Mouse (Mus musculus): ENCODE measurements around the gene Gdi1.
"Not testable (repeated sequence)": the region's sequence is repeated elsewhere in the genome, so short reads cannot be mapped to it uniquely, and the experiment has no call there.

The Gdi1 gene

DNA sequence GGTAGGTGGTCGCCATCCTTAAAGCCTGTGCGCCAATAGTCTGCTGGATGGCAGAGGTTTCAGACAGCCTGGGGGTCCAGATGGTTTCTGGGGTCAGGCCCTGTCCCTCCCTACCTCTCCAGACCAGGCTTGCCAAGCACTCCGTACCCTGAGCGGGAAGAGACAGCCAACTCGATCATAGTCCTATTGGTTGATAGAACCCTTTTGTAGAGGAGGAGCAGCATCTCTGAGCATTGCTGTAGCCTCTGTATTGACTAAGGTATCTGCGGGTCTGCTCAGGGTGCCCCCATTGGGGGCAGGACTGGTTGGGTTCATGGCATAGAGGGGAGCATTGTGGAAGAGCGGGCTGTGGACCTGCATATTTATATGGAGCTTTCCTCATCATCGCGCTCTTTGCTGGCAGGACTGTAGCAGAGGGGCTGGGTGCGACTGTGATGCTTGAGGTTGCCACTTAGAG lies 24.4 kb downstream of the Gdi1 start:
- no peak for DNase-seq (ENCODE audit: low spot score)

DNA sequence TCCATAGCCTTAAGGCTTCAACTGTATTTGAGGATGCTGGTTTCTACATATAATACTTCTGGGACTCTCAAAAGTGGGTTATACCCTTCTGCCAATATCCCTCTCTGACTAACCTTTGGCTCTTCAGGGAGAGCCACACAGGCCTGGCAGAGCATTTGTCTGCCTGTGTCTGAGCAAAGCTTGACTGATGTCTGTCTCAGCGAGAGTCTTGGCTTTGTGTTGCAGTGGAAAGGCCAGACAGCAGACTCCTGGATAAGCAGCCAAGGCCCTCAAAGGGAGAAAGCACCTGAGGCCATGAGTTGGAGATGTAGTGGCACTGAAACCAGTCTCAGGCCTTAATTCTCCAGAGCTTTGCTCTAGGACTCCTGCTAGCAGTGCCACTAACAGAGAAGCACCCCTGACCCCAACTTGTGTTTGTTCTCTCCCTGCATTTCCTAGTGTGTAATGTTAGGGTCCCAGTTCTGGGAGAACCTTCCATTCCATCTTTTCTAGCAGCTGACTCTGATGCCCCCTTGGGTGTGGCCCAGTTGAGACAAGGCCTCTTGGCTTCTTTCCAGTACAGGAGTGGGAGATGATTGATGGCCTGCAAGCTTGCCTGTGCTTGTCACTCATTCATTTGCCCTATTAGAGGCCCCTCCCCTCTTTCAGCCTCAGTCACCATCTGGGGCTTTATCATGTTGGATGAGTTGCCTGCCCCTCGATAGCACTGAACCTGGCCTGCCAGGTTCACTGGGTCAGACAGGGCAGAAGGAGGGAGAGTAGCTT lies 25.6 kb downstream of the Gdi1 start:
- no peak for DNase-seq (ENCODE audit: low spot score)

DNA sequence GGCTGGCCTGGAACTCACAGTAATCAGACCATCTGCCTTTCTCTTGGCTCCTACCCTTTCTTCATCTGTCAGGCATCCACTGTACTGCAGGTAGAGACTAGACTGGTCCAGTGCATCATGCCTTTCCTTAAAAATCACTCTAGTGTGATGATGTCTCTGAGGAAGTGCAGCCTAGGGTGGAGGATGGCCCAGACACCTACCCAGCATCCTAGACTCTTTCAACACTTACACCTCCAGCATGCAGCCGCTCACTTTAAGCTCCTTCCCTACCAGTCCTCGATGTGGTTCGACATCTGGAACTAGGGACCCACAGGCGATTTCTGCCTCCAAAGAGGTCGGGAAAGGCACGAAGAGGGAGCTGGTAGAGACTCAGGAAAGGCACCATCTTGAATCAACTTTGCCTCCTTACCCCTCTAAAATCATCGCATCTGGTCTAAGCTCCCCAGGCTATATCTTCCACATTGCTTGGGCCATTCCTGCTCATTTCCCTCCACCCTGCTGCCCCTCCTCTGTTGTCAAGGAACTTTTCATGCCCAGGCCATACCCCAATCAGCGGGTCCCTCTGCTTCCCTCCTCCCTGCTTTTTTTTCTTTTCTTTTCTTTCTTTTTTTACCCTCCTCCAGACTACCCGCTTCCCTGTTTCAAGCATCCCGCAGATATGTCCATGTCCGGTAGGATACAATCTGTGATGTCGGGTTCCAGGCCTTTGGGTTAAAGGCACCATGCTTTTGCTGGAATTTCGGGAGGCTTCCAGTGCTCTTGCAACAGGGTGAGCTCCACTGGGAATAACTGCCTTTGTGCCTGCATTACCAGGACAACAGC lies 48.1 kb downstream of the Gdi1 start:
- no peak for DNase-seq (ENCODE audit: low spot score)

DNA sequence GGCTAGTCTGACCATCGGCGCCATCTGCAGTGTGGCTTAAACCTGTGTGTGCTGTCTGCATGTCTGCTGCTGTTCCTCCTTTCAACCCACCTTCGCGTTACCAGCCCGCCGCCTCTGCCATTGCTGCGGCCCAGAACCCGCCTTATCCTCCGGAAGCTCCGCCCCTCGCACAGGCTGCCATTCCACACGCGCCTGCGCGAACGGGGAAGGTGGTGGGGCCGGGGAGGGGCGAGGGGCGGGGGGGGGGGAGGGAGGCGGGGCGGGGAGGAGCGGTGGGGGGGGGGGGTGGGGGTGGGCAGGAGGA lies 48.6 kb downstream of the Gdi1 start, which contains the start of gene Lage3:
TSS of gene Lage3 (minus strand) at position 152 of the 304 bp plus-strand sequence.
- DNase-seq (ENCODE audit: low spot score), result peak; percentile 84

DNA sequence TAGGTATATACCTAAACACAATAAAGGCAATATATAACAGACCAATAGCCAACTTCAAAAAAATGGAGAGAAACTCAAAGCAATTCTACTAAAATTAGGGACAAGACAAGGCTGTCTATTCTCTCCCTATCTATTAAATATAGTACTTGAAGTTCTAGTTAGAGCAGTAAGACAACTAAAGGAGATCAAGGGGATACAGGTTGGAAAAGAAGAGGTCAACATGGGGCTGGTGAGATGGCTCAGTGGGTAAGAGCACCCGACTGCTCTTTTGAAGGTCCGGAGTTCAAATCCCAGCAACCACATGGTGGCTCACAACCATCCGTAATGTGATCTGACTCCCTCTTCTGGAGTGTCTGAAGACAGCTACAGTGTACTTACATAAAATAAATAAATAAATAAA lies 52.3 kb downstream of the Gdi1 start:
- not testable (repeated sequence) for DNase-seq (ENCODE audit: low spot score)

DNA sequence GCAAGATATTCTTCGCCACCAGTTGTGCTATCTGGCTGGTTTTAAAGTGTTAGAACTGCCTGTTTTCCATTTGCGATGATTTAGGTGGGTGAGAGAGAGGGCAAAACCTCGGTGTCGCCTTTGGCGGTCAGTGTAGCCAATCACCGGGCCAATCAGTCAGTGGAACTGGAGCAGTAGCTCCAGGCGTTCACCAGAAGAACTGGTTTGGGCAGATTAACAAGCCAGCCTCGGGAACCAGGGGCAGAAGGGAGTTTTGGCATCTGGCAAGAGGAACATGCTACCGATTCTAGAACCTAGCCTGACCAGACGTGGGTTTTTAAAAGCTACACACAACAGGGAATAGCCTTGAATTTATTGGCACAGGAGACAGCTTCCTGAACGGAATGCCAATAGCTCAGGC lies 54.4 kb downstream of the Gdi1 start:
- DNase-seq (ENCODE audit: low spot score), result no peak

Data from embryo, embryonic 10 days (tissue).